Mouse (Mus musculus) cerebellum, postnatal 4 days (tissue): ENCODE results near the gene Igf2.

Experiments
- DNase-seq, 2 experiments: peaks; one replicate each; pipeline ENCODE4 v3.0.0; 2022; ENCODE audit warnings: low spot score in 2 of 2, mixed read lengths in 1 of 2

The Igf2 gene

DNA sequence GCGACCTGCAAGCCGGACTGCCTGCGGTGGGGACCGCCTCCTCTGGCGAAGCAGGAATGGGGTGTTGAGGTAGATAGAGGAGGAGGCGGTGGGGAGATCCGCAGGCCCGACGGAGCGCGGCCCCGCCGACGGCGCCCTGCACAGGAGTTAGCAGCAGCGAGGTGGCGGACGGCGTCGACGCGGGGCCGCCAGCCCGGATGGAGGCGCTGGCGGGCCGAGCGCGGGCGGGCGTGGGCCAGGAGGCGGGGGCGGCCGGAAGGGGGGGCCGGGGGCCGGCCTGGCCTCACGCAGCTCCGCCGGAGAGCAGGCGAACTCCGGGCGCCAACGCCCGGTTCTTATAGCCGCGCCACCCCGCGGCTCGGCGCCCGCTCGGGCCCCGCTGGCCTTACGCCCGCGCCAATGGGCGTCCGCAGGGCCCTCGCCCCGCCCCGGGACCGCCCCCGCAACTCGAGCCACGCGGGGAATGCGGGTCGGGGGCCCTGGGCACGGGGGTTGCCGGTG lies 7.4 kb downstream of the Igf2 start:
- no peak for DNase-seq

DNA sequence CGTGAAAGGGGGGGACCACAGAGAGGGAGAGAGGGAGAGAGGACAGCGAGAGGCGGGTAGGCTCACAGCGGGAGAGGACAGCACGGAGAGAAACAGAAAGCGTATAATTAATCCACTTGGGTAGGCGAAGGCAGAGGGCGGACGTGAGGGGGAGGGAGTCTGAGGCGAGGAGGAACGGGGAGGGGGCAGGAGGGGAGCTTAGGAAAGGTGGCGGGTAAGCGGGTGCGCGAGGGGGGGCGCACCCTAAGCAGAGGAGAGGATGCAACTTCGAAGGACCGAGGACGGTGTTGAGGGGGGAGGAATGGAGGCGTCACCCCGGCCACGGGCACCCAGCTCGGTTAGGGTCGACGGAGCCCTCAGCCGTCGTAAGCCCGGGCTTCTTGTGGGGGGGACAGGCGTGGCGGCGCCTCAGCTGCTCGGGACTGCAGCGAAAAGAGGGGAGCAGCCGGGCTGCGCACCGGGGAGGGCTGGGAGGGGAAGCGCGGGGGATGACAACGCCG lies 7.9 kb downstream of the Igf2 start:
- DNase-seq, result no peak

DNA sequence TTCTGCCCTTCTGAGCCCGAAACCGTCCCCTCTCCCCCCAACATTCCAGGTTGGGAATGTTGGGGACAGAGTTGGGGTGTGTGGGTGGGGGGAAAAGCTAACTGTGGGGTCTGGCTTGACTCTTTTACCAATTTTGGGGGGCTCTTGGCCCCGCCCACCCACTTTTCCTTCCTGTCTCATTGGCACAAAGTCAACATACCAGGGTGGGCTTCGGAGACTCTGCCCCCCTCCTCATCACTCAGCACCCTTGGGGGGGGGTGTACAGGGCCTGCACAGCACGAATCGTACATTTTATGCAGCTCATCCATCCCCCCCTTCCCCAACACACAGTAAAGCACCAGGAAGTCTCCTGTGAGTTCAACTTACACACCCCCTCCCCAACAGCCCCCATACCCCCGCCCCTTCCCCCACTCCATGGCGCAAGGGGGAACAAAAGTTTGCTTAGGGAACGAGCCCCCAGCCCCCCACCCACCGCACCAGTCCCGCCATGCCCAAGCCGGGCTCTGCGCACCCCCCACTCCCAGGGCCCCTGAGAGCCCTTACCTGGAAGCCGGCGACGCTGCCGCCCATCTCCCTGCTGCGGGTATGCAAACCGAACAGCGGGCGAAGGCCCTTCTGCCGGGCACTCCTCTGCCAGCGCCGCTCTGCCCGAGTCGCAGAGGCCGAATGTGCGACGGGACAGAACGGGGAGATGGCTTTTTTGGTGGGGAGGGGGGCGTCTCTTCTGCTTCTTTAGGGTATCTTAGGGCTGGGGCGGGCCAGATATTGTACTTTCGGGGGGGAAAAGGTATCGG lies 8.6 kb downstream of the Igf2 start:
- DNase-seq, result no peak

DNA sequence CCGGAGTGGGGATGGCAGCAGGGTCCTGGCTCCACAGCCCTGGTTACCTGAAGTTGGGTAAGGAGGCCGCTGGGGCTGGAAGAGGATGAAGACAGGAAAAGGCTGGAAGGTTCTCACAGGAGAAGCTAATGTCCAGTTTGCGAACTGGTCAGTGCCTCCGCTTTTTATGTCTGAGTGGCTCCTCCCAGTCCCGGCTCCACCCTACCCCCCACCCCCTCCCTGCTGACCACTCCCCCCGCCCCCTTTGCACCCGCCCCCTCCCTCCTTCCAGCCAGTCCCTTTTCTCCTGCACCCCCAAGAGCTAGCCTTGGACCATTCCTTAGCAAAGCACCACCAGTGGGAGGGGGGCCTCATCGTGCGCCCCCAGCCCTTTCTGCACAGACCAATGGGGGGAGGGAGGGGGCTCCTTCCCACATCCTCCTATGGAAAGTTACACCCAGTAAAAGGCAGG lies 9.2 kb downstream of the Igf2 start:
- no peak for DNase-seq

DNA sequence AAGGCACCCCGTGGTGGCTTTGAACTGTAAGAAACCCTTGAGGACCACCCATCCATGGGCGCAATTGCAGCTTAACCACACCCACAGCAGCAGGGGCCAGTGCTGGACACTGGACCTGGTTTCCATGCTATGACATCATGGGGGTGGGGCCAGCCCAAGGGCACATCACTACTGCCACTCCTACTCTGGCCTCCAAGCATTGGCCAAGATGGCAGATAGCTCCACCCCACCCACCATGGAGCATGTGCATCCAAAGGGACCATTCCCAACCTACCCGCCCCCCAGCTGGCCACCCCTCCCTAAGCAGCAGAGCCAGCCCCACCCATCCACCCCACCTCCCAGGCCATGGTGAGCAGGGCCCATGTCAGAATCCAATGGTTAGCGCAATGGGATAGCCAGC lies 10.6 kb downstream of the Igf2 start:
- peak in 1 of 2 experiments; percentile 14 for DNase-seq

DNA sequence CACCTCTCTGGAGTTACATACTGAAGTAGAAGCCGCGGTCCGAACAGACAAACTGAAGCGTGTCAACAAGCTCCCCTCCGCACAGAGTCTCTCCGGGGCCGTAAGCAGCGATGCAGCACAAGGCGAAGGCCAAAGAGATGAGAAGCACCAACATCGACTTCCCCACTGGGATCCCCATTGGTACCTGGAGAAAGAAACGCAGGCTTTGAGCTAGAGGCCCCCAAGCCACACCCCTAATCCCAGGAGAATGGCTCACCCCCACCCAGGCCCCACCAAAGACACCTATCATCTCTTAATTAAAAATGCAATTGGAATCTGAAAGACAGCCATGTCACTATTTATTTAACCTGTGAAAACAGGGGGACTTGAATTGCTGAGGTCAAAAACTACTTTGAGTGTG lies 11.0 kb downstream of the Igf2 start:
- peak in 1 of 2 experiments; percentile 7 for DNase-seq

DNA sequence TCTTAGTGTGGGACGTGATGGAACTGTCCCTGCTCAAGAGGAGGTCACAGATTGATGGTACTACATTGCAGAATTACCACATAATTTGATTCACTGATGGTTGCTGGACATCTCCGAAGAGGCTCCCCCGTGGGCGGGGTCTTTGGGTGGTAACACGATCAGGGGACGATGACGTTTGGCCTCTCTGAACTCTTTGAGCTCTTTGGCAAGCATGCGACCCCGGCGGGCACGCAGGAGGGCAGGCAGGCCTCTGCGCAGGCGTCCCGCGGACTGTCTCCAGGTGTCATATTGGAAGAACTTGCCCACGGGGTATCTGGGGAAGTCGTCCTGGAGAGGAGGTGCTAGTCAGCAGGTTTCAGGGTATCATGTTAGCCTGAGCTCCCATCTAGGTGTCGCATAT lies 12.9 kb downstream of the Igf2 start:
- no peak for DNase-seq

DNA sequence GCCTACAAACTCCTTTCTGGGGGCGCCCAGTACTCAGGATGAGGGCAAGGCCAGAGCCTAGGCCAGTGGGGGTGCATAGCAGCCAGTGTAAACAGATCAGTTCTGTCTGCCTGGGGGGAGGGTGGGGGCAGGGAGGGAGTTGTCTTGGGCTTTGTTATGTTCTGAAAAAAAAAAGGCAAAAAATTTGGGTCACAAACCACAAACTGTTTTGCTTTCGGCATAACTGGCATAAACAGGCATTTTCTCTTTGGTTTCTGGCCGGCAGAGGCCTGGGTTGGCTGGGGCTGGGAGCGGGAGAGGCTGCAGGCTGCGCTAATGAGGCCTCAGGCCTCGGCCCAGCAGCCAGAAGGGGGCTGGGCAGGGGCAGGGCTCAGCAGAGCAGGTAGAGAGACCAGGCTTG lies 19.9 kb downstream of the Igf2 start:
- DNase-seq, result peak in 1 of 2 experiments; percentile 14

DNA sequence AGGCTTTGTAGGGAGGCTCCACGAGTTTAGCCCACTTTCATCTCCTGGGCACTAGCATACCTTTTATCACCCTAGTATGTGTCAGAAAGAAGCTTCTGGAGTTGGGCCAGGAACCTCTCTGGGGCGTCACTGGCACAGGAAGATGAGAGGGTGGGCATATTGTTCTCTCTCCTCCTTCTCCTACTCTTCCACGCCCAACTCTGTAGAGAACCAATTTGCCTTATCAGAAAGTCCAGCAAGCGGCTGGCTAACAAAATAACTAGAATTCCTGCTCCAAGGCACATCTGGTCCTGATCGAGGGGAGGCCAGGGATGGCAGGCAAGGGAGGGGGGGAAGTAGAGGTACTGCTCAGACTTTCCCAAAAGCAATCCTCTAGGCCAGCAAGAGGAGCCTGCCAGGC lies 21.6 kb downstream of the Igf2 start:
- DNase-seq, result no peak

DNA sequence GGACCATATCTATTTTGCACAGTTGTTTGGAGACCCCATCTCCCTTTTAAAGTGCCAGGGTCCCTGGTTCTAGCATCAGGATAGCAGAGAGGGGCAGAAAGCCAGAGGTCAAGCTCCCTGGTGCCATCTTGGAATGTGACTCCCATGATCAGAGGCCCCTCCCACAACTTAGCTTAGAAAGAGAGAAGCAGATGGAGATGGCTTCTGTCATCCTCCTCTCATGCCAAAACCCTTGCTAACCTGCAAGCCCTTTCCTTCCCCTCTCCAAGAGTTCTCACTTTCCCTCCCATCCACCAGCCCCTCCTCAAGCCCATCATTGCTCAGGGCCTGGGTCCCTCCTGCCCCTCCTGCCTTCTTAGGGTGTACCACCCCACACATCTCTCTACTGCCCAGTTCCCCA lies 30.4 kb downstream of the Igf2 start:
- DNase-seq, result peak in 1 of 2 experiments; percentile 7

DNA sequence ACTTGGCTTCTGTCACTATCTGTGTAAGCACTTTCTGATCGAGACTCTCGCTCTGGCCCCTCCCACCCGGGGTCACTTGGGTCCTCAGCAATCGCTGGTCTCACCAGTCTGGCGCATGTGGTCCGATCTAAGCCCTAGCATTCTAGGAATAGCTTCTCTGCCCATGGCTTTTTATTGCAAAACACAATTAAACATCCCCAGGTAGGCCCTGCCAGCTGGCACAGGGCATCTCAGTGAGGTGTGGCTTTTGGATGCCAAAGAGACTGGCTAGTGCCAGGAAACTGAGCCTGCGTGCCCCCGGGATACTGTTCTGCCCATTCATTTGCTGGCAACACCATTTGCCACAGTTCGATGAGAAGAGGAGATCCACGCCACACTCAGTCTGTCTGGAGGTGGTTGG lies 35.9 kb downstream of the Igf2 start:
- DNase-seq, result peak; percentile 17 to 22

DNA sequence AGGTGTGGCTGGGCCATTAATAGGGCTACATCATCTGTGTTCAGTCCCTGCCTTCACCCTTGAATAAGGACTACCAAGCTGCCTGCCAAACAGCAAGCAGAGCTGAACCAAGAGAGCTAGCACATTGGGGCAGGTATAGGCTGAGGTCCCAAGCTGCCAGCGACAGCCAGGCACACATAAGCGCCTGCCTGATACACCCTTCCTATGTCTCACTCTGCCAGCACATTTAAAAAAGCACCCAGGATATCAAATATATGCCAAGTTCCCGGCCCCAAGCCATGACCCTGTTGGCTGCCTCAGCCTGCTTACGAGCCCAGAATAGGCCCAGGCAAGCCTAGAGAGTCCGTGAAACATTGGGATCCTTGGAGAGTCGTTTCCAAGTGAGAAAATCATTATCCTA lies 36.8 kb downstream of the Igf2 start:
- peak in 1 of 2 experiments; percentile 11 for DNase-seq

DNA sequence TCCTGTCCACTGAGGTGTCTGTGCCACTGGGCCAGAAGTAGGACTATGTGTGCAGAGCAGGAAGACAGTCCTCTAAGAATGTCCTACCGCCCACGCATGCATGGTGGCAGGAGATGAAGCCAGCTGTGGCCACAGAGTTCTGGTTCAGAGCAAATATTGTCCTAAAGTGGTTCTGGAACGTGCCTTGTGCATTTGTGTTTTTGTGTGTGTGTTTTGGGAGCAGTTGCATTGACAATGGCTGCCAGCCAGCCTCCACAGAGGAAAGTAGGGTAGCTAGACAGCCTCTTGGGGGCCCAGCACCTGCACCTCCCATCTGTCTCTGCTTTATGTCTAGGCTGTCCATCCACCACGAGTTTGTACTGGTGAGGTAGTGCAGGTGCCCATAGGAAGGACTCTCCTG lies 44.4 kb downstream of the Igf2 start:
- DNase-seq, result peak in 1 of 2 experiments; percentile 8

DNA sequence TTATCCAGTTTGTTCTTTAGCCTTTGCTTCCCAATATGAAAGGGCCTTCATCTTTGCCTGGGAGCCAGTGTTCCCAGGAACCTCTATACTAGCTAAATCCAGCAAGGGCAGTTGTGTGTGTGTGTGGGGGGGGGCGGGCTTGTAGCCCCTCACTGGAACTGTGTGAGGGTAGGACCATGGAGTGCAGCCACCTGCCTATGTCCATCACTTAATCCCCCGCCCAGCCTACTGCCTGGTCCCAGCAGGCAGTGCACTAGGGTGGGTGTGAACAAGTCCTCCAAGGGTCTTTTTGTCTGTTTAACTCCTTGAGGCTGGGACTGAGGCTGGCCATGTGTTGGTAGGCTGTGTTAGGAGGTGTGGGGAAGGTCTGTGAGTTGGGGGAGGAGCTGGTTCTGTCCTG lies 53.5 kb downstream of the Igf2 start:
- DNase-seq, result no peak

DNA sequence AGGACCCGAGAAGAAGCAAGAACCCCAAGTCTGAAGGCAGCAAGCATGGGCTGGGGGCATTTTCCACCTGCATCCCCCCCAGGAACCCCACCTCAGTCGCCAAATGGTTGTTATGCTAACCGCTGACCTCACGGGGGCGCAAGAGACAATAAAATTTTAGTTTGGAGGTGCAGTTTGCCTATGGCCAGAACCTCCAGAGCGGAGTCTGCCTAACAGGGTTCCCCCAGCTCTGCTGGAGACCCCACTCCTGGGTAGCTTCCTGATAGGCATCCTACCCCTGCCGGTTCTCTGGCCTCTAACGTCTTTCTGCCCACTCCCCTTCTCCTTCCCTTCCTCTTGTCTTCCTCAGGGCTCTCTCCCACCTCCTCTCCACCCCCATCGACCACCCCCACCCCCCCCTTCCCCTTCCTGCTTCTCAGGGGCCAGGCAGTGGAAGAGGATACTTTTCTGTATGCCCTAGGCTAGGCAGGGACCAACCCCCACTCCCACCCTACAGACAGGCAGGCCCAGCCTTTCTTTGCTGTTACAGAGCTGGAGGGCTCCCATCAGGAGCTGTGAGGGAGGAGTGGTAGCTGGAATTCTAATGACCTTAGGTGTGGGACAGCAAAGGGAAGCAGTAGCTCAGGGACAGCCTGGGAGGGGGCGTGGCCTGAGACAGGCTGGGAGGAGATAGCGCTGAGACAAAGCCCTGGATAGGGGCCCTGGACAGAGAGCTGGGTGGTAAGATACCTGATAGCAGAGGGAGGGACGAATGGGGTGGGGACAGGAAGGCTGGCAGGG lies 55.8 kb downstream of the Igf2 start:
- peak; percentile 37 to 67 for DNase-seq

DNA sequence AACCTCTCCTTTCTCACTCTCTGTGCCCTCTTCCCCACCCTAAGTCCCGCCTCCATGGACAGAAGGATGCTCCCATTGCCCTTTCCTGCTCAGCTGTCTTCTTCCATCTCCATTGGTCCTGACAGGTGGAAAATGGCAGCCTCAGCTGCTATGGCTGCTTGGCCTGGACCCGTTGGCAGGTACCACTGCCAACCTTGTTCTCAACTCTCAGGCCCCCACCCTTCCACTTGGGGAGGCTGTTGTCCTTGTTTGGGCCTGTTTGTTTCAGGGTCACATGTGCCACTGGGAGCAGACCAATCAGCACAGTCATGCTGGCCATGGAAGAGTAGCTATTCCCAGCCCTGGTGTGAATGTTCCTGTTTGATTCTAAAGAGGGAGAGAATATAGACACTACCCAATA lies 65.7 kb downstream of the Igf2 start:
- DNase-seq, result no peak
